Mouse (Mus musculus) thymus, adult 2 months (tissue): ENCODE measurements around the gene Dcaf10. TPM values are rescaled to one million over a fixed set of nuclear protein-coding genes. Genes with fewer than 3 reads are reported as not detected.

Experiments
- DNase-seq: peaks from one replicate; pipeline ENCODE4 v3.0.0; 2021
- H3K27ac ChIP-seq: fragments of 200-500 bp; 2 replicates; pipeline ENCODE4 v1.5.1; 2012; ENCODE audit warnings: low read length, control low read depth; ENCODE audit not compliant: control insufficient read depth, insufficient read depth
- H3K27me3 ChIP-seq: fragments of 200-500 bp; 2 replicates; pipeline ENCODE4 v1.6.1; 2012; ENCODE audit warnings: mild to moderate bottlenecking, low read length, moderate library complexity, mixed read lengths; ENCODE audit not compliant: control insufficient read depth, insufficient read depth
- H3K36me3 ChIP-seq: fragments of 200-500 bp; 2 replicates; pipeline ENCODE4 v1.6.1; 2012; ENCODE audit warnings: mild to moderate bottlenecking, low read length, moderate library complexity; ENCODE audit not compliant: control insufficient read depth, insufficient read depth
- H3K4me1 ChIP-seq: fragments of 200-500 bp; replicated peaks from 2 replicates; pipeline ENCODE4 v1.6.1; 2012; ENCODE audit warnings: low read length; ENCODE audit not compliant: control insufficient read depth, insufficient read depth
- H3K4me3 ChIP-seq: fragments of 200-500 bp; 2 replicates; pipeline ENCODE4 v1.5.1; 2012; ENCODE audit warnings: mild to moderate bottlenecking, low read length, control low read depth, moderate library complexity; ENCODE audit not compliant: control insufficient read depth, insufficient read depth
- CTCF ChIP-seq: fragments of 200-500 bp; IDR thresholded peaks from 2 replicates; pipeline ENCODE4 v1.5.1; 2012; ENCODE audit warnings: mild to moderate bottlenecking, control low read depth, low read length, moderate library complexity, borderline replicate concordance; ENCODE audit not compliant: control insufficient read depth, poor library complexity, insufficient read depth; ENCODE audit errors: extremely low read depth
- POLR2A ChIP-seq: fragments of 200-500 bp; IDR thresholded peaks from 2 replicates; pipeline ENCODE4 v1.6.1; 2012; ENCODE audit warnings: mild to moderate bottlenecking, low read length, control low read depth, moderate library complexity; ENCODE audit not compliant: control insufficient read depth, poor library complexity, insufficient read depth; ENCODE audit errors: extremely low read depth
- WGBS: fragments of 180-500 bp; shearing (Covaris S2); methylation state at CpG from one replicate; pipeline ENCODE4 v1.1.7; 2018; 5-methylcytosine and 5-hydroxymethylcytosine counted together
- polyA plus RNA-seq: library from polyadenylated mRNA; depleted of rRNA; stranded (reverse); fragments of >200 nt; gene quantifications from 2 replicates; pipeline ENCODE4 v1.2.3, GENCODE M21; 2012; rRNA removed

The Dcaf10 gene
- 23.5 and 36.2 TPM in 2 replicates for polyA plus RNA-seq

DNA sequence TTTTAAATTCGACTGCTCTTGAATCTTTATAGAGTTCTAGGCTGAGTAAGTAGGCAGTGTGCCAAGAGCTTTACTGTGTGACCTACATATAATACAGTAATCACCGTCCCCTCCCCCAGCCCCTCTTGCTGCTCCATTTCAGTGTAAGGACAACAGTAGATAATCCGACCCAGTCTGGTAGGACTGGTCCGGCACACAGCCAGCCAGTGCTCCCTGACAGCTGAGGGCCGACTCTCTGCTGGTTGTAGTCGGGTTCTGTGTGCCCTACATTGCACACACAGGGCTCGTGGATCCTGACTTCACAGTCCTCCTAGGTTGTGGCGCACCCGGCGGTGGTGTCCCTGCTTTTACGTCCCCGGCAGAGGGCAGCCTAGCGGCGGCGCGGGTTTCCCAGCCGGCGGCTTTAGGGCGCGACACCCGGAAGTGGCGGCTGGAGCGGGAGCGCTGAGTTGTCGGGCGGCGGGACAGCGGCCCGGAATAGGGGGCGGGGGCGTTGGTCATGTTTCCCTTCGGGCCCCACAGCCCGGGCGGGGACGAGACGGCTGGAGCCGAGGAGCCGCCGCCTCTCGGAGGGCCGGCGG lies at the start of gene Dcaf10:
Dcaf10 (plus strand) TSS at position 433 of the 581 bp plus-strand sequence.
- WGBS, result 1% methylated on average over 35 of the region's 42 CpGs
- no peaks in the 10 kb centered on the region for H3K27me3 ChIP-seq
- H3K4me3 ChIP-seq, result peak within 1 kb of the TSS; percentile 91
- no peaks in the 10 kb centered on the region for H3K36me3 ChIP-seq
- H3K4me1 ChIP-seq, result peaks cover 3% of the 10 kb centered on the region
- TF ChIP-seq CTCF, result peak; percentile 53; the same call in 1 of the 2 replicates
- TF ChIP-seq POLR2A, result peak; percentile 76; the same call in 1 of the 2 replicates
- peak; percentile 95 for DNase-seq
- H3K27ac ChIP-seq, result peak within 1 kb of the TSS; percentile 62

DNA sequence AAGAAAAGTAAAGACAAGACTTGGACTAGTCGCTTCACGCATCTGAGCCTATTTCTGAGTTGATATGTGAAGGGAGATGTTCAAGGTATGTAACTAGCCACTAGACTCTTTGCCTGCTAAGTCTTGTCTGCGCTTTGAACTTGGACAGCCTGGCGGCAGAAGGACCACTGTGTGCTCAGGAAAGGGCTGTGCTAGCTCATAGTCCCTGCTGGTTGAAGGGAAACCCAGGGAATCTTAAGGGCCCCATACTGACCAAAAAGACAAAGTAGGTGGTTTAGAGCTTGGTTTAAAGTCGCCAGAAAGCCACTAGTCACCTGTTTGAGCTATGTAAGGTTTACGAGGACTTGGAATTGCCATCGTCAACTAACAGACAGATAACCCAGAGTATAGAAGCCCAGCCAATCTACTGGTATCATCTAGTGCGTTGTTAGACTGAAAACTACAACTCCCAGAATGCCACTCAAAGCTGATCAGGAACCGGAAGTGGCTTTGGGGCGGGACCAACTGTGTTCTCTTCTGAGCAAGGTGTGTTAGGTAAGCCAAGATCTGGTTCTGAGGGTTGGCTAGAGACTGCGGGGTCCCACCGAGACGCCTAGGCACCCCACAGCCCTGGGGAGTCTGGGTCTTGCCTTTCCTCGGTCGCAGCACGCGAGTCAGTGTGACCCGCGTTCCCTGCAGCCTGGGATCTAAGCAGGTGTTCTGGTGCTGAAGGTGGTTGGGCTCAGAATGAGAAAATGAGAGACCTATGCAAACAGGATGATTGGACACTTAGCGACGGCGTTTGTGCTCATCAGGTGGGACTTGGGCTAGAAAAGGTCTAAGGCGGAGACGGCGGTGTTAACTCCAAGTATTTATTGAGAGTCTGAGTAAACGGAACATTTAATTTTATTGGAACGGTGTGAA lies 45.0 kb upstream of the Dcaf10 start, which contains the start of gene Trmt10b:
Trmt10b (plus strand) TSS at position 466 of the 903 bp plus-strand sequence.
- H3K27ac ChIP-seq, result no peak within 1 kb of the TSS
- no peaks in the 10 kb centered on the region for H3K27me3 ChIP-seq
- WGBS, result 18% methylated on average over 27 of the region's 27 CpGs
- TF ChIP-seq CTCF (0 out of 2 replicates have a peak, but pooled peaks have one; percentile 17), POLR2A (0 out of 2 replicates have a peak, but pooled peaks have one; percentile 16)
- DNase-seq, result peak; percentile 81
- H3K4me1 ChIP-seq, result no peaks in the 10 kb centered on the region; the same call in 1 of the 2 replicates
- H3K4me3 ChIP-seq, result peak within 1 kb of the TSS; percentile 92
- H3K36me3 ChIP-seq, result peaks cover 7% of the 10 kb centered on the region; the same call in 1 of the 2 replicates

DNA sequence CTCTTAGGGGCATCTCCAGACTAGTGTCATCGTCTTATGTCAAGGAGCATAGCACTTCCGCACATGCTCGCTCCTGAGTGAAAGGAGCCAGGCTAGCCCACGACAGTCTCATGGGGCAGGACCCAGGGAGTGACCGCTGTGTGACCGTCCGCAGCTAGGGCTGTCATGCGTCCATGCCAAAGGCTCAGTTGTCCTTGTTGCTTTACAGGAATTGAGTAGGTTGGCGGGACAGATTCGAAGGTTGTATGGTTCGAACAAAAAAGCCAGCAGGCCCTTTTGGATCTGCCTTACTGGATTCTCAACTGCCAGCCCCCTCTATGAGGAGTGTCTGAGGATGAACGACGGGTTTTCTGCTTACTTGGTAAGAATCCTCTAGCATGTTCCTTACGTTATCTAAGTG lies 36.4 kb upstream of the Dcaf10 start:
- no peaks in the 10 kb centered on the region for H3K27me3 ChIP-seq
- no peak for DNase-seq
- H3K27ac ChIP-seq, result no peak overlapping the region
- H3K4me3 ChIP-seq, result no peak overlapping the region
- H3K4me1 ChIP-seq, result no peaks in the 10 kb centered on the region
- 97% methylated on average over 14 of the region's 14 CpGs for WGBS
- H3K36me3 ChIP-seq, result peaks cover 3% of the 10 kb centered on the region; the same call in 1 of the 2 replicates
- TF ChIP-seq CTCF (no peak), POLR2A (no peak)

DNA sequence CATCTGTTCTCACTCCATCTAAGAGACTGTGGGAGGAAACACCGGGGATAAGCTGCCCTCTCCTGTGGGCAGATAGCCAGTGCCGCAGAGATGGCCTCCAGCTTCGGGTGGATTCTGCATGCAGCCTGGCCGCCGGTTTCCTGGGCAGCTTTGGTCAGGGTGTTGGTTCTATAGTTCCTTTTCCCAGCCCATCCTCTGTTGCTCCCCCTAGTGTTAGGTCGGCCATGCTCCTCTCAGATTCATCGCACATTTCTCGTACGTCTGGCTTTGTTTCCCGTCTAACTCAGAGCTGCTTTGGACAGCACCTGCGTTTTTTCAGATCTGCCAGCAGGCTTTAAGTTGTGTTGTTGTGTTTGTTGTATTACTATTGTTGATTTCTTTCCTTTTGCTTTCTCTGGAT lies 33.9 kb upstream of the Dcaf10 start:
- no peak for DNase-seq
- TF ChIP-seq CTCF (0 out of 2 replicates have a peak, but pooled peaks have one; percentile 19), POLR2A (no peak)
- Histone ChIP-seq H3K27me3 (no peaks in the 10 kb centered on the region), H3K36me3 (no peaks in the 10 kb centered on the region; the same call in 1 of the 2 replicates), H3K4me3 (no peak overlapping the region), H3K27ac (no peak overlapping the region), H3K4me1 (no peaks in the 10 kb centered on the region)
- WGBS, result 78% methylated on average over 11 of the region's 11 CpGs

DNA sequence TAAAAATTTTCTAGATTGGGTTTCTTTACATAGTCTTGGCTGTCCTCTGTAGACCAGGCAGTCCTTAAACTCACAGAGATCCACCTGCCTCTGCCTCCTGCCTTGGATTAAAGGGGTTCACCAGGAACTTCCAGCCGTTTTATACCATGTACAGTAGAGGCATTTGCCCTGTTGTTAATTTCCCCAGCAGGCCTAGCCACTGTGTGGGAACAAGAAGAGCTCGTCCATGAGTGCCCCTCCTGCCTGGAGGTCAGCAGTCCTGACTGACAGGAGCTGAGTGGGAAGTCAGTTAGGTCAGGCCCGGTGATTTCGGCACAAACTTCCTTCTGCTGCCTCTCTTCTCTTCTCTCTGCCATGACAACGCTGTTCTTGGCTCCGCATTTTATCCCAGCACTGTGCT lies 33.3 kb upstream of the Dcaf10 start:
- H3K4me1 ChIP-seq, result no peaks in the 10 kb centered on the region
- H3K4me3 ChIP-seq, result no peak overlapping the region
- no peaks in the 10 kb centered on the region for H3K27me3 ChIP-seq
- no peak overlapping the region for H3K27ac ChIP-seq
- no peak for DNase-seq
- TF ChIP-seq CTCF (no peak), POLR2A (no peak)
- 91% methylated on average over 6 of the region's 6 CpGs for WGBS
- H3K36me3 ChIP-seq, result no peaks in the 10 kb centered on the region; the same call in 1 of the 2 replicates

DNA sequence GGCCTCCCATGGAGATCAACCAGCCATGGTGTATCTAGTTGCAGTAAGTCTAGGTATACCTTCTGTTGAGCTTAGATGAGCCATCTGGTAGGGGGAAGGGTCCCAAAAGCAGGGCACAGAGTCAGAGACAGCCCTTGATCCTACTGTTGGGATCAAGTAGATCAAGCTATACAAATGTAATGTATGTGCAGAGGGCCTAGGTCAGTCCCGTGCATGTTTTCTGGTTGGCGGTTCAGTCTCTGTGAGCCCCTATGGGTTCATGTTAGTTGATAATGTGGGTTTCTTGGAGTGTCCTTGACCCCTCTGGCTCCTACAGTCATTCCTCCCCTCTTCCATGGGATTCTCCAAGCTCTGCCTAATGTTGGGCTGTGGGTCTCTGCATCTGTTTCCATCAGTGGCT lies 30.8 kb upstream of the Dcaf10 start:
- 95% methylated on average over 2 of the region's 2 CpGs for WGBS

More for the DNA sequence above, 30.8 kb upstream of the Dcaf10 start:
- no peak overlapping the region for H3K27ac ChIP-seq
- peaks cover 19% of the 10 kb centered on the region for H3K36me3 ChIP-seq
- DNase-seq, result no peak
- no peak overlapping the region for H3K4me3 ChIP-seq
- H3K4me1 ChIP-seq, result no peaks in the 10 kb centered on the region
- H3K27me3 ChIP-seq, result no peaks in the 10 kb centered on the region
- TF ChIP-seq CTCF, result no peak
